Mouse (Mus musculus) CH12.LX (cell line): Measurements from ENCODE around the gene Wrnip1. TPM values are rescaled to one million over a fixed set of nuclear protein-coding genes. Genes with fewer than 3 reads are reported as not detected.

Experiments used
- DNase-seq: peaks from one replicate; pipeline ENCODE4 v3.0.0-alpha.2; 2013; ENCODE audit errors: extremely low read depth
- H3K27ac ChIP-seq: 2 replicates; pipeline ENCODE4 v1.5.1; 2012; ENCODE audit warnings: low read depth, mild to moderate bottlenecking, control low read depth, moderate library complexity; ENCODE audit not compliant: insufficient read depth
- H3K27me3 ChIP-seq: replicated peaks from 2 replicates; pipeline ENCODE3; 2012; ENCODE audit warnings: inconsistent platforms
- H3K36me3 ChIP-seq, 2 experiments: replicated peaks in 1 of 2; 2 replicates each; pipeline versions ENCODE3 to v1.6.1; 2012; ENCODE audit warnings: inconsistent platforms in 1 of 2, low read length in 1 of 2, mild to moderate bottlenecking in 1 of 2, mixed read lengths in 1 of 2, moderate library complexity in 1 of 2; ENCODE audit not compliant: control insufficient read depth in 1 of 2, insufficient read depth in 1 of 2
- H3K4me1 ChIP-seq, 2 experiments: 2 replicates each; pipeline ENCODE4 v1.6.1; 2012; ENCODE audit warnings: inconsistent platforms in 1 of 2, moderate library complexity in 1 of 2; ENCODE audit not compliant: insufficient read depth in 2 of 2, control insufficient read depth in 1 of 2
- H3K4me2 ChIP-seq: 2 replicates; pipeline ENCODE4 v1.6.1; 2012; ENCODE audit warnings: low read depth, mild to moderate bottlenecking, control low read depth; ENCODE audit not compliant: poor library complexity, insufficient read depth, severe bottlenecking
- H3K4me3 ChIP-seq, 3 experiments: fragments of 150-350 bp in 1 of 3; sonication (generic) in 1 of 3; replicated peaks in 1 of 3; 2 replicates each; pipeline versions ENCODE3 to v1.5.1; 2011 to 2012; ENCODE audit warnings: low read depth in 2 of 3, low read length in 2 of 3, mild to moderate bottlenecking in 2 of 3, moderate library complexity in 2 of 3, control low read depth in 1 of 3, improper control_type of control experiment in 1 of 3, inconsistent platforms in 1 of 3, mixed read lengths in 1 of 3; ENCODE audit not compliant: poor library complexity in 1 of 3
- H3K79me2 ChIP-seq: replicated peaks from 2 replicates; pipeline ENCODE4 v1.6.1; 2012; ENCODE audit warnings: mild to moderate bottlenecking, moderate library complexity; ENCODE audit not compliant: control insufficient read depth, poor library complexity, insufficient read depth, severe bottlenecking; ENCODE audit errors: extremely low read depth
- H3K9ac ChIP-seq: 2 replicates; pipeline ENCODE4 v1.6.1; 2012; ENCODE audit warnings: low read depth, mild to moderate bottlenecking, control low read depth, moderate library complexity; ENCODE audit not compliant: insufficient read depth
- H3K9me3 ChIP-seq: replicated peaks from 2 replicates; pipeline ENCODE3; 2012; ENCODE audit warnings: low read length, inconsistent platforms, mixed read lengths
- CTCF ChIP-seq, 2 experiments: IDR thresholded peaks in 1 of 2; conservative IDR thresholded peaks in 1 of 2; 2 replicates each; pipeline ENCODE4 v1.5.1; 2011 to 2012; ENCODE audit warnings: low read depth in 2 of 2, low read length in 2 of 2, improper control_type of control experiment in 1 of 2, inconsistent platforms in 1 of 2, mild to moderate bottlenecking in 1 of 2, moderate library complexity in 1 of 2
- E2F4 ChIP-seq: IDR thresholded peaks from 2 replicates; pipeline ENCODE4 v1.6.1; 2011; ENCODE audit warnings: low read depth, low read length, improper control_type of control experiment; ENCODE audit not compliant: insufficient replicate concordance
- EP300 ChIP-seq: IDR thresholded peaks from 2 replicates; pipeline ENCODE4 v1.6.1; 2011; ENCODE audit warnings: low read length, improper control_type of control experiment
- ETS1 ChIP-seq: conservative IDR thresholded peaks from 2 replicates; pipeline ENCODE4 v1.6.1; 2012; ENCODE audit warnings: low read depth, mild to moderate bottlenecking, inconsistent platforms, low read length, improper control_type of control experiment, moderate library complexity
- HCFC1 ChIP-seq: IDR thresholded peaks from 2 replicates; pipeline ENCODE4 v1.6.1; 2012; ENCODE audit warnings: low read depth, mild to moderate bottlenecking, inconsistent platforms, low read length, improper control_type of control experiment
- KAT2A ChIP-seq: IDR thresholded peaks from 2 replicates; pipeline ENCODE4 v1.6.1; 2012; ENCODE audit warnings: low read length, improper control_type of control experiment, inconsistent platforms; ENCODE audit not compliant: insufficient replicate concordance
- MAZ ChIP-seq: IDR thresholded peaks from 2 replicates; pipeline ENCODE4 v1.6.1; 2012; ENCODE audit warnings: low read depth, mild to moderate bottlenecking, inconsistent platforms, low read length, improper control_type of control experiment, moderate library complexity
- MXI1 ChIP-seq: IDR thresholded peaks from 2 replicates; pipeline ENCODE4 v1.6.1; 2011; ENCODE audit warnings: mild to moderate bottlenecking, low read depth, low read length, improper control_type of control experiment
- RAD21 ChIP-seq: IDR thresholded peaks from 2 replicates; pipeline ENCODE4 v1.6.1; 2011; ENCODE audit warnings: low read depth, mild to moderate bottlenecking, low read length, improper control_type of control experiment, moderate library complexity
- RCOR1 ChIP-seq: conservative IDR thresholded peaks from 2 replicates; pipeline ENCODE4 v1.6.1; 2012; ENCODE audit warnings: low read depth, mild to moderate bottlenecking, inconsistent platforms, low read length, improper control_type of control experiment
- SIN3A ChIP-seq: IDR thresholded peaks from 2 replicates; pipeline ENCODE4 v1.6.1; 2012; ENCODE audit warnings: low read length, improper control_type of control experiment, inconsistent platforms
- SMC3 ChIP-seq: IDR thresholded peaks from 2 replicates; pipeline ENCODE4 v1.6.1; 2011; ENCODE audit warnings: low read depth, low read length, improper control_type of control experiment
- TBP ChIP-seq: conservative IDR thresholded peaks from 2 replicates; pipeline ENCODE4 v1.6.1; 2011; ENCODE audit warnings: low read depth, low read length, improper control_type of control experiment
- USF1 ChIP-seq: IDR thresholded peaks from 2 replicates; pipeline ENCODE4 v1.6.1; 2014; ENCODE audit warnings: low read depth, mild to moderate bottlenecking, inconsistent platforms, low read length, improper control_type of control experiment
- ZNF384 ChIP-seq: IDR thresholded peaks from 2 replicates; pipeline ENCODE4 v1.6.1; 2012; ENCODE audit warnings: low read depth, low read length, improper control_type of control experiment, inconsistent platforms
- dilution Hi-C: fragments of 300-500 bp; cut with MboI; formaldehyde crosslinking; loops from 2 replicates; pipeline ENCODE4 v1.14.3; 2020; ENCODE audit warnings: low sequenced_read_pairs; ENCODE audit not compliant: extremely low pct_unique_long_range_greater_than_20kb, extremely low pct_ligation_motif_present
- in situ Hi-C: fragments of 300-500 bp; cut with MboI; formaldehyde crosslinking; loops from 3 replicates; pipeline ENCODE4 v1.14.3; 2019; ENCODE audit warnings: low sequenced_read_pairs, low pct_ligation_motif_present, low pct_unique_long_range_greater_than_20kb, mixed read lengths
- polyA plus RNA-seq: library from polyadenylated mRNA; unstranded; fragments of >175 nt; gene quantifications from 2 replicates; pipeline ENCODE4 v1.2.1, GENCODE M21; 2012; ENCODE audit warnings: low read depth; ENCODE audit not compliant: insufficient read length
- total RNA-seq, 2 experiments: library from RNA; depleted of rRNA; stranded (reverse); fragments of 300-350 nt in 1 of 2; fragments of >200 nt in 1 of 2; gene quantifications; 2 replicates each; pipeline ENCODE4 v1.2.3; 2012 to 2014

Wrnip1 gene
- total and polyA plus RNA-seq, 3 experiments = 47.4 to 61.4 (median 60.5) TPM

DNA sequence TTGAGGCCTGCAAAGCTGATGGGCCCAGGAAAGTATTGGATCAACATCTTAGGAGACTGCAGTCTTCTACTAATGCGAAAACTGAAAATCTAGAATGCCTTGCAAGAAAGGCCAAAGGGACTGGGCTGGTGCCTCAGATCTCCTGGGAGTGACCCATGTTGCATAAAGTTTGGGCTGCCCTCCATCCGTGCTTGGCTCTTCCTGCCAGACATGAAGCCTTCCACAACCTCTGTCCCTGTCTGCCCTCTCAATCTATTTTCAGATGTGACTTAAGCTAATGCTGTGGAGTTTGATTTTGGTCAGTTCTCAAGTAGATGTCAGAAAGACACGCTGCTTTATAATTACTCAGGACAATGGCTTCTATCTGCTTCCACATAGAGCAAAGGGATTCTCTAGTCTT lies 38.7 kb upstream of the Wrnip1 start:
- no peak for TF ChIP-seq MAZ
- TF ChIP-seq SMC3 = no peak
- TF ChIP-seq RCOR1 = no peak
- TF ChIP-seq MXI1 = no peak
- no peak for TF ChIP-seq TBP
- no peak for TF ChIP-seq EP300
- TF ChIP-seq USF1 = no peak
- TF ChIP-seq HCFC1 = no peak
- no peak for TF ChIP-seq ETS1
- TF ChIP-seq SIN3A = no peak
- in situ Hi-C loops (no loop called here), dilution Hi-C loops (no loop called here)
- peaks cover 0 to 6% of the 10 kb centered on the region in 2 experiments; a peak in 1 of 4 replicates for H3K4me1 ChIP-seq
- no peak for DNase-seq
- no peaks in the 10 kb centered on the region for H3K27me3 ChIP-seq
- H3K9me3 ChIP-seq = no peaks in the 10 kb centered on the region
- no peak overlapping the region for H3K4me3 ChIP-seq
- no peak overlapping the region for H3K9ac ChIP-seq
- no peaks in the 10 kb centered on the region for H3K79me2 ChIP-seq
- H3K4me2 ChIP-seq = no peak overlapping the region
- H3K27ac ChIP-seq = no peak overlapping the region
- H3K36me3 ChIP-seq = no peaks in the 10 kb centered on the region

DNA sequence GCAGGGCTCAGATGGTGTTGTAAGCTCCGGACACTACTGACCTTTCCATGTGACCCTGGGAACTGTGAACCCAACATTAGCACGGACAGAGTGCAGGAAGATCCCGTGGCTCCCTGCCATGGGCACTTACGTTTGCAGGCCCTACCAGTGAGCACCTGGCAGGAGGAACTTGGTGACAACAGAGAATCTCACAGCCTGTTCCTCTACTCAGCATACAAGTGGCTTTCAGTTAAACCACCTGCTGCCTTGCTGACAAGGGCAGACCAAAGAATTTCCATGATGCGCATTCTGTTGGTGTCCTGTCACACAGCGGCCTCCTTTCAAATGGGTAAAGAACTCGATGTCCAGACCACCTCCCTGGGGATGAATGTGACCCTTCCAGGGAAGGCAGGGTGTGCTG lies 37.4 kb upstream of the Wrnip1 start:
- no peak overlapping the region for H3K4me2 ChIP-seq
- in situ Hi-C loops (no loop called here), dilution Hi-C loops (no loop called here)
- H3K9me3 ChIP-seq = no peaks in the 10 kb centered on the region
- H3K27ac ChIP-seq = no peak overlapping the region
- H3K4me3 ChIP-seq = no peak overlapping the region
- H3K79me2 ChIP-seq = no peaks in the 10 kb centered on the region
- peak; percentile 28 for DNase-seq
- H3K27me3 ChIP-seq = no peaks in the 10 kb centered on the region
- TF ChIP-seq KAT2A (no peak), USF1 (no peak), RAD21 (no peak)
- H3K4me1 ChIP-seq = peaks cover 0 to 13% of the 10 kb centered on the region in 2 experiments; a peak in 2 of 4 replicates
- no peak overlapping the region for H3K9ac ChIP-seq
- H3K36me3 ChIP-seq = no peaks in the 10 kb centered on the region

DNA sequence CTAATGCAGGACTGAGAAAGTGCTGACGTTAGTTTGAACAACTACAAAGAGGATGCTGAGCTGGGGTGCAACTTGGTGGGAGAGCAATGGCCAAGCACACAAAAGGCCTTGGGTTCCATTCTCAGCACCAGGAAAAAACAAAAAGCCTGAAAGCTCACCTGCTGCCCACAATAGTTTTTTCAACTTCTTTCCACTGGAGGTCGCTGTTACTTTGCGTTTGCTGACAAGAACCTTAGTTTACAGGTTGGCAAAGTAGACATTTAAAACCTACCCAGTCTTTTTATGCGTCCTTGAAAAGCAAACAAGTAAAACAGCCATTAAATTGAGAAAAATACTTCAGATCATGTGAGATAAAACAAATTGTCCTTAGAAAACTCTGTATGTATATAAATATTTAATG lies 33.7 kb upstream of the Wrnip1 start:
- Histone ChIP-seq H3K4me1 (peaks cover 0 to 13% of the 10 kb centered on the region in 2 experiments; a peak in 2 of 4 replicates), H3K4me3 (no peak overlapping the region), H3K36me3 (no peaks in the 10 kb centered on the region), H3K27me3 (no peaks in the 10 kb centered on the region), H3K9ac (no peak overlapping the region), H3K4me2 (no peak overlapping the region)
- no peak for TF ChIP-seq E2F4
- peak; percentile 90 for TF ChIP-seq RAD21
- peak; percentile 59 for TF ChIP-seq SMC3
- peak; percentile 36 to 91; a peak in 3 of 4 replicates for TF ChIP-seq CTCF (conservative IDR thresholded peaks at IDR 0.05 in 1 of 2, IDR thresholded peaks at IDR 0.05 in 1 of 2; ENCODE audit: low read depth in 2 of 2, low read length in 2 of 2)
- TF ChIP-seq ZNF384 = peak; percentile 40; the same call in 1 of the 2 replicates
- TF ChIP-seq, all 38 proteins: peak for 4
- dilution Hi-C loops (no loop called here), in situ Hi-C loops (no loop called here)
- Histone ChIP-seq H3K79me2 (no peaks in the 10 kb centered on the region), H3K27ac (no peak overlapping the region), H3K9me3 (no peaks in the 10 kb centered on the region)
- DNase-seq = peak; percentile 66
